Comparison of ENCODE assay signal across 14 mouse cellular contexts in genomic region chr6:47271576-47271975, GRCm38 (mm10).
"Had no signal": no experiment of that assay in that cellular context is flagged by ENCODE, and none has a peak within 500 bp of the region (broad histone marks: within the 10 kb centered on the region; RNA-seq: fewer than 3 reads in every experiment).

No protein-coding gene starts in this region.

- H3K27me3 ChIP-seq: stomach, embryonic 15.5 days had no signal

- H3K4me2 ChIP-seq: liver, embryonic 11.5 days; lung, embryonic 14.5 days; midbrain, embryonic 13.5 days; stomach, embryonic 15.5 days had no signal

- H3K4me3 ChIP-seq: layer of hippocampus, adult 2 months; limb, embryonic 10.5 days; midbrain, embryonic 13.5 days; stomach, embryonic 15.5 days had no signal

- H3K27ac ChIP-seq: layer of hippocampus, adult 2 months; limb, embryonic 10.5 days; midbrain, embryonic 13.5 days; stomach, embryonic 15.5 days had no signal

- H3K36me3 ChIP-seq: limb, embryonic 10.5 days; stomach, embryonic 15.5 days had no signal

- H3K9ac ChIP-seq: lung, embryonic 14.5 days; midbrain, embryonic 13.5 days; stomach, embryonic 15.5 days had no signal

- H3K4me1 ChIP-seq: stomach, embryonic 15.5 days had no signal

- H3K9me3 ChIP-seq: limb, embryonic 10.5 days; midbrain, embryonic 13.5 days; stomach, embryonic 15.5 days had no signal

- DNase-seq: kidney, adult 18-20 months; kidney, postnatal 10 days; kidney, postnatal 4 days; lung, embryonic 14.5 days; lung, postnatal 10 days; lung, postnatal 4 days; right cerebral cortex, postnatal 4 days; spleen, adult 18-20 months; thymus, postnatal 4 days had no signal
